Mouse (Mus musculus) hindbrain, postnatal 0 days (tissue): ENCODE results near the gene Fadd. TPM values are rescaled to one million over a fixed set of nuclear protein-coding genes. Genes with fewer than 3 reads are reported as not detected.

Source experiments
- ATAC-seq: fragments of 200-750 bp; cut with Nextera tagmentation; 2 replicates; pipeline ENCODE4 v1.8.0; 2017; ENCODE audit warnings: mild to moderate bottlenecking, moderate TSS enrichment, moderate library complexity
- DNase-seq: peaks from one replicate; pipeline ENCODE4 v3.0.0-alpha.2; 2015; ENCODE audit warnings: low spot score
- H3K27ac ChIP-seq: fragments of 300-500 bp; sonication (generic); 2 replicates; pipeline ENCODE4 v1.5.1; 2014; ENCODE audit warnings: mild to moderate bottlenecking
- H3K27me3 ChIP-seq: fragments of 300-500 bp; sonication (generic); 2 replicates; pipeline ENCODE4 v1.6.1; 2014; ENCODE audit warnings: low read length, mixed read lengths; ENCODE audit not compliant: insufficient read depth
- H3K36me3 ChIP-seq: fragments of 300-500 bp; sonication (generic); 2 replicates; pipeline ENCODE4 v1.6.1; 2014; ENCODE audit warnings: low read length, mixed read lengths; ENCODE audit not compliant: insufficient read depth
- H3K4me1 ChIP-seq: fragments of 300-500 bp; sonication (generic); 2 replicates; pipeline ENCODE4 v1.6.1; 2014; ENCODE audit warnings: antibody characterized with exemption, low read length, mixed read lengths; ENCODE audit not compliant: insufficient read depth
- H3K4me2 ChIP-seq: fragments of 300-500 bp; sonication (generic); 2 replicates; pipeline ENCODE4 v1.6.1; 2014; ENCODE audit warnings: low read depth, mild to moderate bottlenecking, low read length, moderate library complexity, mixed read lengths
- H3K4me3 ChIP-seq: fragments of 300-500 bp; sonication (generic); 2 replicates; pipeline ENCODE4 v1.5.1; 2014; ENCODE audit warnings: low read length
- H3K9ac ChIP-seq: fragments of 300-500 bp; sonication (generic); replicated peaks from 2 replicates; pipeline ENCODE4 v1.6.1; 2014; ENCODE audit warnings: mild to moderate bottlenecking, low read length, moderate library complexity, mixed read lengths
- H3K9me3 ChIP-seq: fragments of 300-500 bp; sonication (generic); 2 replicates; pipeline ENCODE4 v1.6.1; 2016; ENCODE audit warnings: low read length, mixed read lengths
- CTCF ChIP-seq: IDR thresholded peaks from 2 replicates; pipeline ENCODE4 v1.5.1; 2016; ENCODE audit warnings: antibody characterized with exemption, control low read depth, low read depth
- WGBS: fragments of 180-500 bp; shearing (Covaris S2); extraction: QIAGEN DNeasy Blood & Tissue Kit; methylation state at CpG from one replicate; pipeline ENCODE4 v1.1.7; 2014; 5-methylcytosine and 5-hydroxymethylcytosine counted together
- polyA plus RNA-seq: library from polyadenylated mRNA; unstranded; fragments of >200 nt; fragmentation: Nextera tagmentation; extraction: Ambion mirVana; gene quantifications from 2 replicates; pipeline ENCODE4 v1.2.1, GENCODE M21; 2015
- total RNA-seq: library from RNA; depleted of rRNA; stranded (reverse); fragments of >200 nt; gene quantifications from 2 replicates; pipeline ENCODE4 v1.2.3, GENCODE M21; 2014; rRNA removed

Gene Fadd
- total RNA-seq (3.4 and 4.3 TPM in 2 replicates), polyA plus RNA-seq (3.1 and 3.7 TPM in 2 replicates)

DNA sequence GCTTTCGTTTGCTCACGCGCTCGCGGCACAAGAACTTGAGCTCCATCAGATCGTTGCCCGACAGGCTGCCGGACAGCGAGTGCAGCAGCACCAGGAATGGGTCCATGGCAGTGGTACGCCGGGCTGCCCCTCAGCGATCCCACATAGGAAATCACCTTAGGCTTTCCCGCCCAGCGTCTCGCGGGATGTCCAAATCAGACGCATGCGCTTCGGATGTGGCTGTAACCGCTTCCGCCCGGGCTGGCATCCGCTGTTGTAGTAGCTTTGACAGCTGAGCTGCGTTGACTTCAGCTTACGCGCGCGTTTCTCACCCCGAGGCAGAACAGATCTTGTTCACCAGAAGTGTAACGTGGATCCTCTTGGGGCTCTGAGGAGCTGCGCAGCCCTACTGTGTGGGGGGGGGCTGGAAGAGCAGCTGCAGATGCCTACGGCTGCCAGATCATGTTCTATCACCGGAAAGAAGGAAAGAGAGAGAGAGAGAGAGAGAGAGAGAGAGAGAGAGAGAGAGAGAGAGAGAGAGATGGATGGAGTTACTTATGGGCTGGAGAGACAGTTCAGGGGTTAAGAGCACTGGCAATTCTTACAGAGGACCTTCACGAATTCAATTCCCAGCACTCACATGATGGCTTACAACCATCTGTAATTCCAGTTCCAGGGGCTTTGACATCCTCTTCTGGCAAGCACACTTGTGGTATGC, at the start of gene Fadd:
Gene Fadd (minus strand): TSS at position 180 of the 697 bp plus-strand sequence.
- peak within 1 kb of the TSS; percentile 65 for H3K4me2 ChIP-seq
- no peak for TF ChIP-seq CTCF
- no peaks in the 10 kb centered on the region; the same call in 1 of the 2 replicates for H3K27me3 ChIP-seq
- H3K4me1 ChIP-seq = peaks cover 13% of the 10 kb centered on the region
- peak within 1 kb of the TSS; percentile 63 for H3K9ac ChIP-seq
- 0 out of 2 replicates have a peak, but pooled peaks cover 10% of the 10 kb centered on the region for H3K36me3 ChIP-seq
- H3K9me3 ChIP-seq = no peaks in the 10 kb centered on the region
- peak within 1 kb of the TSS; percentile 80 for H3K27ac ChIP-seq
- DNase-seq (peak; percentile 97), ATAC-seq (peak; percentile 87)
- H3K4me3 ChIP-seq = peak within 1 kb of the TSS; percentile 56
- WGBS = 1% methylated on average over 34 of the region's 34 CpGs

- Histone ChIP-seq H3K4me1 (0 out of 2 replicates have a peak, but pooled peaks cover 3% of the 10 kb centered on the region), H3K4me3 (no peak overlapping the region), H3K27me3 (no peaks in the 10 kb centered on the region), H3K36me3 (no peaks in the 10 kb centered on the region), H3K9ac (no peak overlapping the region), H3K27ac (no peak overlapping the region), H3K9me3 (no peaks in the 10 kb centered on the region), H3K4me2 (no peak overlapping the region)
- no peak for ATAC-seq
- DNase-seq = no peak
- no peak for TF ChIP-seq CTCF
- 73% methylated on average over 3 of the region's 3 CpGs for WGBS
These were observed 48.4 kb upstream of the Fadd start for GRCm38 (mm10) chr7:144630622-144631021.

DNA sequence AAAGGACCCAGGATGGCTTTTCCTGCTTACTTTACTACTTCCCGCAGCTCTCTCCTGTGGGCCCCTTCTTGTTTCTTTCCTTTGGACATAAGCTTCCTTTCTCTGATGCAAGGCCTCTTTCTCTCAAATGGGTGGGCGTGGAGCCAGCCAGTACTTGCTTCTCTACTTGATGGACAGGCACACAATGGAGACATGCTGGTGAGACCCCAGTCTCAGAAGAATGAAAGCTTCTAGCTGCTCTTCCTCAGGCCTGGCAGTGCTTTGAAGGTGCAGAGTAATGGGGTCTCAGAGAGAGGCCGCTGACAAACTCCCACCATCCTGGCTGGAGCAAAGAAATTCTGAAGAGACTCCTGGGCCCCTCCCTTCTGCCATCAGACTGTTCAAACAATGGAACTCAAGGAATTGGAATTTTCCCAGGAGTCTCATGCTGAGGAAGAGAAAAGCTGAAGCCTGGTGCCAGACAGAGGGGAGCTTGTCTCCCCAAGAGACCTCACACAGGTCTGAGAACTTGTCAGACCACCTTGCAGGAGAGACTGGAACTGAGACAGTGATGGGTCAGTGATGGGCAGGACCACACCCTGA, 46.2 kb upstream of the Fadd start:
- no peak overlapping the region for H3K4me3 ChIP-seq
- no peaks in the 10 kb centered on the region for H3K27me3 ChIP-seq
- H3K36me3 ChIP-seq = no peaks in the 10 kb centered on the region
- ATAC-seq (peak; percentile 92), DNase-seq (peak; percentile 85)
- H3K4me2 ChIP-seq = no peak overlapping the region
- H3K9me3 ChIP-seq = no peaks in the 10 kb centered on the region
- no peak overlapping the region for H3K9ac ChIP-seq
- TF ChIP-seq CTCF = no peak
- 0 out of 2 replicates have a peak, but pooled peaks cover 3% of the 10 kb centered on the region for H3K4me1 ChIP-seq
- WGBS = 10% methylated on average over 3 of the region's 3 CpGs
- peak overlapping the region; percentile 64 for H3K27ac ChIP-seq

GRCm38 (mm10) chr7:144627606-144628333, 45.5 kb upstream of the Fadd start:
- Histone ChIP-seq H3K4me2 (no peak overlapping the region), H3K27me3 (no peaks in the 10 kb centered on the region), H3K4me3 (no peak overlapping the region), H3K4me1 (0 out of 2 replicates have a peak, but pooled peaks cover 3% of the 10 kb centered on the region), H3K27ac (peak overlapping the region; percentile 64), H3K9ac (no peak overlapping the region), H3K36me3 (no peaks in the 10 kb centered on the region), H3K9me3 (no peaks in the 10 kb centered on the region)
- DNase-seq (peak; percentile 25), ATAC-seq (no peak)
- WGBS = 18% methylated on average over 13 of the region's 13 CpGs
- no peak for TF ChIP-seq CTCF

DNA sequence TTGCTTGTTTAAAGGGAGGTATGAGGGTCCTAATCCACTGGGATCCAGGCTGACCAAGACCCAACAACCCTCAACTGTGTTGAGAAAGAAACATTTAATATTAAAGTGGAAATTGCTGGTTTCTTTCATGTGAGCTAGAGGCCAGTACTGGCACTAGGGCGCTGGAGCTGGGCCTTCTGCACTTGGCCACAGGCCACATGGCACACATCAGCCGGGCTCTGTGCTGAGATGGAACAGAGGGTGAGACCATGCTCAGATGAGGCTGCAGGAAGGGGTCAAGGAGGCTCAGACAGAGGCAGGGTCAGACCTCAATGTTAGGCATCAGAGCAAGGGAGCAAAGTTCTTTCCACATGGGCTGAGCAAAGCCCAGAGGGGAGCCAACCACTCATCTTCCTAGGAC, 43.8 kb upstream of the Fadd start:
- TF ChIP-seq CTCF = no peak
- no peaks in the 10 kb centered on the region for H3K27me3 ChIP-seq
- H3K9ac ChIP-seq = no peak overlapping the region
- DNase-seq (peak; percentile 35), ATAC-seq (no peak)
- no peak overlapping the region for H3K4me2 ChIP-seq
- no peaks in the 10 kb centered on the region for H3K9me3 ChIP-seq
- H3K4me3 ChIP-seq = no peak overlapping the region
- peaks cover 8% of the 10 kb centered on the region; the same call in 1 of the 2 replicates for H3K4me1 ChIP-seq
- no peak overlapping the region; the same call in 1 of the 2 replicates for H3K27ac ChIP-seq
- WGBS = 73% methylated on average over 2 of the region's 2 CpGs
- no peaks in the 10 kb centered on the region for H3K36me3 ChIP-seq
